Mouse (Mus musculus): ENCODE results near the gene Eapp. TPM values are rescaled to one million over a fixed set of nuclear protein-coding genes. Genes with fewer than 3 reads are reported as not detected.

Eapp gene
- 63.9 and 69.3 TPM in 2 replicates for polyA plus RNA-seq (2015; fragmentation: Nextera tagmentation; extraction: Ambion mirVana)

DNA sequence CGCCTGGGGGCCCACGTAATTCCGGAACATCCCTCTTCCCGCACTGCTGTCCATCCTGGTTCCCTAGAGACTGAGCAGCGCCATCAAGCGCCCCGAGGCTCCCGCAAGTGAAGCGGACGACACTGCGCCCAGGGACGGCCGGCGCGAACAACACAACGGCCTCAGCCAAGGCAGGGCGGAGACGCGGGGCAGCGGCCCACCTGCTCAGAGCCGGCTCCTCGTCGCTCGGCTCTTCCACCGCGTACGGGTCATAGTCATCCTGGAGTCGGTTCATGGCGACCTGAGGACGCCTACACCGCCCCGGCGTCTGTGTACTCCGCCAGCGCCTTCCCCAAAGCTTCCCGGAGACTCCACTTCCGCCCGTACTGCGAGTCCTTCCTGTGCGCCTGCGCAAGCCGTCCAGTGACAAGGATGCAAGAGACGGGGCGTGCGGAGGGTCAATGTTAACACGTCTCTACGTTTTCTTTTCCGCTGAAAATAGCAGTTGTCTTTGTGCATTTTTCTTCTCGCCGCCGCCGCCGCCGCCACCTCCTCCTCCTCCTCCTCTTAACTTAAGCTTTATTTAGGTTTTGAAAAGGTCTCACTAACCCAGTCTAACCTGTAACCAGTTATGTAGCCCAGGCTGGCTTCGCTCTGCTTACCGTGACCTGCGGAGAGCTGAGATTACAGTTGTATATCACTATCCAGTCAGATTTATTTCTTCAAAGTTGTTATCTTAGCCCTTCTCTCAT, at the start of gene Eapp:
TSS of gene Eapp (minus strand) at position 387 of the 731 bp plus-strand sequence.

GRCm38 (mm10) chr12:54656396-54657171, 39.1 kb downstream of the Eapp start, which contains the start of gene Sptssa:
Gene Sptssa (minus strand): TSS chr12:54656573.

MicroRNA genes within 50 kb of the gene (microRNA counts, 519-probe panel; counts per million panel counts)
- 296 counts per million, percentile 58 among the panel's probes with 10 or more counts for microRNA mmu-miR-1892

Small RNAs within 50 kb of the gene (microRNA-seq; reads per million reads assigned to microRNA genes)
- gene Mir1892, result 0 reads per million in 2 experiments

Other genes starting within 250 kb of the Eapp start
- 133 and 141 TPM in 2 replicates for gene Sptssa, start 39.3 kb downstream of the Eapp start, polyA plus RNA-seq (2015; fragmentation: Nextera tagmentation; extraction: Ambion mirVana)
- 80.9 and 101 TPM in 2 replicates for gene Snx6, start 99.8 kb upstream of the Eapp start, polyA plus RNA-seq (2015; fragmentation: Nextera tagmentation; extraction: Ambion mirVana)
- 1,135 and 1,256 TPM in 2 replicates for gene Cfl2, start 167.0 kb upstream of the Eapp start, polyA plus RNA-seq (2015; fragmentation: Nextera tagmentation; extraction: Ambion mirVana)

Data from skeletal muscle tissue, postnatal 0 days (tissue).